Mouse (Mus musculus) liver, embryonic 14.5 days (tissue): ENCODE results near the gene Gabrq. TPM values are rescaled to one million over a fixed set of nuclear protein-coding genes. Genes with fewer than 3 reads are reported as not detected.
A peak's percentile ranks its signal among the peaks of the same experiment; 100 is the strongest.

Source experiments
- ATAC-seq: fragments of 200-750 bp; cut with Nextera tagmentation; 2 replicates; pipeline ENCODE4 v1.8.0; 2017; ENCODE audit warnings: moderate number of reproducible peaks, mild to moderate bottlenecking, moderate library complexity; ENCODE audit not compliant: insufficient read depth
- DNase-seq, 3 experiments: peaks; one replicate each; pipeline ENCODE4 v3.0.0-alpha.2; 2012 to 2013; ENCODE audit warnings: low read depth in 3 of 3, low spot score in 3 of 3
- H3K27ac ChIP-seq: fragments of 300-500 bp; sonication (generic); 2 replicates; pipeline ENCODE4 v1.5.1; 2014; ENCODE audit warnings: moderate library complexity, mild to moderate bottlenecking, control low read depth, inconsistent platforms
- H3K27me3 ChIP-seq: fragments of 300-500 bp; sonication (generic); 2 replicates; pipeline ENCODE4 v1.6.1; 2014; ENCODE audit warnings: mild to moderate bottlenecking, low read length, moderate library complexity; ENCODE audit not compliant: control insufficient read depth, insufficient read depth
- H3K36me3 ChIP-seq: fragments of 300-500 bp; sonication (generic); replicated peaks from 2 replicates; pipeline ENCODE4 v1.6.1; 2014; ENCODE audit warnings: low read depth; ENCODE audit not compliant: control insufficient read depth, insufficient read depth
- H3K4me1 ChIP-seq, 2 experiments: fragments of 200-500 bp in 1 of 2; fragments of 300-500 bp in 1 of 2; sonication (generic) in 1 of 2; replicated peaks; 2 replicates each; pipeline ENCODE4 v1.6.1; 2012 to 2014; ENCODE audit warnings: antibody characterized with exemption in 1 of 2, inconsistent platforms in 1 of 2, low read length in 1 of 2; ENCODE audit not compliant: control insufficient read depth in 2 of 2, insufficient read depth in 2 of 2
- H3K4me2 ChIP-seq: fragments of 300-500 bp; sonication (generic); 2 replicates; pipeline ENCODE4 v1.6.1; 2014; ENCODE audit warnings: low read depth, mild to moderate bottlenecking, control low read depth, moderate library complexity
- H3K4me3 ChIP-seq, 2 experiments: fragments of 200-500 bp in 1 of 2; fragments of 300-500 bp in 1 of 2; sonication (generic) in 1 of 2; 2 replicates each; pipeline ENCODE4 v1.5.1; 2012 to 2014; ENCODE audit warnings: low read depth in 2 of 2, low read length in 2 of 2, mild to moderate bottlenecking in 2 of 2, control low read depth in 1 of 2, inconsistent platforms in 1 of 2, moderate library complexity in 1 of 2; ENCODE audit not compliant: insufficient read depth in 1 of 2
- H3K9ac ChIP-seq: fragments of 300-500 bp; sonication (generic); replicated peaks from 2 replicates; pipeline ENCODE4 v1.6.1; 2014; ENCODE audit warnings: mild to moderate bottlenecking, control low read depth, moderate library complexity
- H3K9me3 ChIP-seq: fragments of 300-500 bp; sonication (generic); 2 replicates; pipeline ENCODE4 v1.6.1; 2016; ENCODE audit warnings: low read length, mixed read lengths; ENCODE audit not compliant: control insufficient read depth
- CTCF ChIP-seq: IDR thresholded peaks from 2 replicates; pipeline ENCODE4 v1.5.1; 2016; ENCODE audit warnings: antibody characterized with exemption, low read depth, control low read depth
- EP300 ChIP-seq: IDR thresholded peaks from 2 replicates; pipeline ENCODE4 v1.6.1; 2016; ENCODE audit warnings: antibody characterized with exemption, low read depth
- WGBS: fragments of 180-500 bp; shearing (Covaris S2); extraction: QIAGEN DNeasy Blood & Tissue Kit; methylation state at CpG from one replicate; pipeline ENCODE4 v1.1.7; 2014; ENCODE audit not compliant: insufficient replicate concordance; 5-methylcytosine and 5-hydroxymethylcytosine counted together
- polyA plus RNA-seq, 2 experiments: library from polyadenylated mRNA; depleted of rRNA in 1 of 2; stranded (reverse) in 1 of 2; unstranded in 1 of 2; fragments of >200 nt; fragmentation: Nextera tagmentation in 1 of 2; extraction: Ambion mirVana in 1 of 2; gene quantifications; 2 replicates each; pipeline versions ENCODE4 v1.2.1 to v1.2.3; 2012 to 2014

Gabrq gene
- polyA plus RNA-seq (2012; rRNA removed) (0.01 TPM in 2 replicates), polyA plus RNA-seq (2014; fragmentation: Nextera tagmentation; extraction: Ambion mirVana) (not detected in 2 replicates)

- WGBS: 12% methylated on average over 43 of the region's 43 CpGs
- ATAC-seq: no peak
- Histone ChIP-seq H3K9ac (no peak within 1 kb of the TSS), H3K9me3 (no peaks in the 10 kb centered on the region), H3K27ac (no peak within 1 kb of the TSS), H3K27me3 (no peaks in the 10 kb centered on the region; the same call in 1 of the 2 replicates), H3K36me3 (no peaks in the 10 kb centered on the region), H3K4me3 (no peak within 1 kb of the TSS), H3K4me1 (no peaks in the 10 kb centered on the region), H3K4me2 (peak within 1 kb of the TSS; percentile 4; the same call in 1 of the 2 replicates)
- TF ChIP-seq CTCF (no peak), EP300 (no peak)
- no peak for DNase-seq
Observed at GRCm38 (mm10) chrX:72824776-72825588, at the start of gene Gabrq. Gabrq (plus strand) TSS chrX:72825178.

DNA sequence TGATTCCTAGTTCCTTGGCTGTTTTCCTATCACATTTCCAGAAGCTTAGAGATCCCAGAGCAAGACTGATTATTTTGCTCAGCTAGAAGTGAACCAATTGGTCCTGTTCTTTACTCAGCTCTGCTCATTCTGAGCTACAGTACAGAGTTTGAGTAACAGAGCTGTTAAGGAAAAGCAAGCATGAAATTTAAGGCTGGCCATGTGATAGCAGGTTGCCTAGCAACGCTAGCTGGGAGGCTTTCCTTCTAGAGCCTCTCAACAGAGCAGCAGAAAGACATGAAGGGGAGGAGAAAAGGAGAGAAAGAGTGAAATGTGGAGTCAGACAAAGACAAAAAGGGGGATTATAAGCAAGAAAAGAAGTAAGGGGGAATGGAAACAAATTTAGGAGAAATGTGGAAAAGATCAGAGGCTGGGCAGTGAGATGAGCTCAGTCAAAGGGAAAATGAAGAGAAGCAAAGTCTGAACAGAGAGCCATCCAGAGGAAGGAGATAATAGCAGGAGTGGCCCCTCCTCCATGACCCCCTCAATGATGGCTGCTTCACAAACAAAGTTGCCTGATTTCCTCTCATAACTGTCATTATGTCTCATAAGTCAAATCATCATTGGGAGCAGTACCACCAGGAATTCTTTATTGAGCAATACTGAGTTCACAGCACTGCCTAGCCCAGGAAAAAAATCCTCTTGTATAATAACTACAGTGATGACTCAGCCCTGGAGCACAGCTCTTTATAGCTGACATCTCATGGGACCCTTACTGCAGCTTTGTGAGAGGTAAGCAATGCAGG is 36.0 kb upstream of the Gabrq start:
- WGBS: 23% methylated on average over 1 of the region's 1 CpGs
- Histone ChIP-seq H3K9ac (no peak overlapping the region), H3K4me2 (no peak overlapping the region), H3K27me3 (no peaks in the 10 kb centered on the region), H3K9me3 (no peaks in the 10 kb centered on the region), H3K36me3 (no peaks in the 10 kb centered on the region), H3K27ac (no peak overlapping the region), H3K4me3 (no peak overlapping the region), H3K4me1 (no peaks in the 10 kb centered on the region)
- no peak for ATAC-seq
- no peak for TF ChIP-seq CTCF
- TF ChIP-seq EP300: no peak
- DNase-seq: no peak

GRCm38 (mm10) chrX:72789558-72789871 is 35.5 kb upstream of the Gabrq start:
- H3K36me3 ChIP-seq: no peaks in the 10 kb centered on the region
- DNase-seq (no peak), ATAC-seq (no peak)
- no peak overlapping the region for H3K27ac ChIP-seq
- no peak for TF ChIP-seq CTCF
- no peak for TF ChIP-seq EP300
- H3K4me2 ChIP-seq: no peak overlapping the region
- H3K4me1 ChIP-seq: no peaks in the 10 kb centered on the region
- no peak overlapping the region for H3K4me3 ChIP-seq
- no peaks in the 10 kb centered on the region for H3K9me3 ChIP-seq
- H3K27me3 ChIP-seq: no peaks in the 10 kb centered on the region
- H3K9ac ChIP-seq: no peak overlapping the region

GRCm38 (mm10) chrX:72819594-72819993 is 5.4 kb upstream of the Gabrq start:
- Histone ChIP-seq H3K9me3 (no peaks in the 10 kb centered on the region), H3K27me3 (no peaks in the 10 kb centered on the region), H3K27ac (no peak overlapping the region), H3K9ac (no peak overlapping the region), H3K4me3 (no peak overlapping the region), H3K36me3 (no peaks in the 10 kb centered on the region), H3K4me1 (no peaks in the 10 kb centered on the region), H3K4me2 (no peak overlapping the region)
- WGBS: 4% methylated on average over 5 of the region's 5 CpGs
- DNase-seq (peak in 2 of 3 experiments; percentile 1 to 4), ATAC-seq (no peak)
- TF ChIP-seq CTCF (peak; percentile 69), EP300 (no peak)

GRCm38 (mm10) chrX:72823310-72823709 is 1.7 kb upstream of the Gabrq start:
- no peak overlapping the region for H3K4me3 ChIP-seq
- no peak overlapping the region for H3K4me2 ChIP-seq
- no peak overlapping the region for H3K27ac ChIP-seq
- ATAC-seq: no peak
- no peaks in the 10 kb centered on the region for H3K4me1 ChIP-seq
- H3K9ac ChIP-seq: no peak overlapping the region
- H3K36me3 ChIP-seq: no peaks in the 10 kb centered on the region
- no peak for DNase-seq
- 45% methylated on average over 2 of the region's 2 CpGs for WGBS
- H3K9me3 ChIP-seq: no peaks in the 10 kb centered on the region
- H3K27me3 ChIP-seq: no peaks in the 10 kb centered on the region; the same call in 1 of the 2 replicates
- TF ChIP-seq EP300 (no peak), CTCF (no peak)
